Mouse (Mus musculus) monocyte, adult 5-6 weeks (primary cell): Measurements from ENCODE around the gene Nat14. TPM values are rescaled to one million over a fixed set of nuclear protein-coding genes. Genes with fewer than 3 reads are reported as not detected.
"Not testable (repeated sequence)": the region's sequence is repeated elsewhere in the genome, so short reads cannot be mapped to it uniquely, and the experiment has no call there.

Experiments
- ATAC-seq: fragments of 153-309, 156-312 bp; replicated peaks from 2 replicates; pipeline ENCODE4 v1.8.0; 2017; ENCODE audit warnings: mild to moderate bottlenecking; ENCODE audit not compliant: low TSS enrichment, insufficient number of reproducible peaks, severe bottlenecking, poor library complexity, low FRiP score
- total RNA-seq: library from RNA; stranded (forward); fragments of 200-1000, 200-491, 200-594 nt; gene quantifications from 3 replicates; pipeline ENCODE4 v1.2.3, GENCODE M21; 2017

Nat14 gene
- 0.49 TPM in 1 of 3 replicates, not detected in the others for total RNA-seq

- ATAC-seq = no peak
These were observed at the start of gene Nat14 for GRCm38 (mm10) chr7:4921824-4922482. Nat14 (plus strand) TSS chr7:4922028.

GRCm38 (mm10) chr7:4876753-4877221 lies 45.0 kb upstream of the Nat14 start, which contains the start of gene Isoc2a:
Isoc2a (plus strand) TSS chr7:4877153.
- ATAC-seq = peak; percentile 100

GRCm38 (mm10) chr7:4877226-4877625 lies 44.6 kb upstream of the Nat14 start:
- no peak for ATAC-seq

GRCm38 (mm10) chr7:4878186-4878585 lies 43.6 kb upstream of the Nat14 start:
- ATAC-seq = no peak

- ATAC-seq = not testable (repeated sequence)
These were observed 42.8 kb upstream of the Nat14 start for GRCm38 (mm10) chr7:4879036-4879435.

GRCm38 (mm10) chr7:4886680-4887079 lies 35.1 kb upstream of the Nat14 start:
- ATAC-seq = no peak

GRCm38 (mm10) chr7:4895186-4895585 lies 26.6 kb upstream of the Nat14 start:
- ATAC-seq = no peak

- no peak for ATAC-seq
These were observed 22.8 kb upstream of the Nat14 start for GRCm38 (mm10) chr7:4898851-4899648.

GRCm38 (mm10) chr7:4899649-4900522 lies 21.9 kb upstream of the Nat14 start:
- ATAC-seq = no peak

GRCm38 (mm10) chr7:4900523-4900851 lies 21.3 kb upstream of the Nat14 start:
- no peak for ATAC-seq

- ATAC-seq = no peak
These were observed 20.7 kb upstream of the Nat14 start for GRCm38 (mm10) chr7:4901171-4901570.

GRCm38 (mm10) chr7:4902404-4902803 lies 19.4 kb upstream of the Nat14 start:
- no peak for ATAC-seq

- ATAC-seq = no peak
These were observed 15.3 kb upstream of the Nat14 start, which contains the start of gene Gm36210 for GRCm38 (mm10) chr7:4906466-4906950. Gm36210 (minus strand) TSS chr7:4906516.

GRCm38 (mm10) chr7:4911561-4911960 lies 10.3 kb upstream of the Nat14 start:
- no peak for ATAC-seq

- ATAC-seq = no peak
These were observed 9.6 kb upstream of the Nat14 start for GRCm38 (mm10) chr7:4912248-4912647.

- ATAC-seq = peak; percentile 82
These were observed 6.7 kb upstream of the Nat14 start, which contains the start of gene Zfp628 for GRCm38 (mm10) chr7:4915007-4915665. Zfp628 (plus strand) TSS chr7:4915217.

- no peak for ATAC-seq
These were observed 6.0 kb upstream of the Nat14 start for GRCm38 (mm10) chr7:4915669-4916416.

- ATAC-seq = no peak
These were observed 4.3 kb upstream of the Nat14 start for GRCm38 (mm10) chr7:4917494-4917893.
